Mouse (Mus musculus) hindbrain, embryonic 11.5 days (tissue): ENCODE measurements around the gene Gm4778. TPM values are rescaled to one million over a fixed set of nuclear protein-coding genes. Genes with fewer than 3 reads are reported as not detected.
"Not testable (repeated sequence)": the region's sequence is repeated elsewhere in the genome, so short reads cannot be mapped to it uniquely, and the experiment has no call there.

ENCODE experiments used
- ATAC-seq: fragments of 200-750 bp; cut with Nextera tagmentation; 2 replicates; pipeline ENCODE4 v1.8.0; 2017; ENCODE audit warnings: mild to moderate bottlenecking, moderate TSS enrichment, moderate library complexity; ENCODE audit not compliant: low FRiP score
- DNase-seq: peaks from one replicate; pipeline ENCODE4 v3.0.0-alpha.2; 2015; ENCODE audit warnings: low spot score
- H3K27ac ChIP-seq: fragments of 300-500 bp; sonication (generic); 2 replicates; pipeline ENCODE4 v1.5.1; 2014; ENCODE audit warnings: mild to moderate bottlenecking, low read depth, low read length
- H3K27me3 ChIP-seq: fragments of 300-500 bp; sonication (generic); 2 replicates; pipeline ENCODE4 v1.6.1; 2014; ENCODE audit warnings: mild to moderate bottlenecking, low read length, moderate library complexity, mixed read lengths; ENCODE audit not compliant: control insufficient read depth, insufficient read depth
- H3K36me3 ChIP-seq: fragments of 300-500 bp; sonication (generic); 2 replicates; pipeline ENCODE4 v1.6.1; 2014; ENCODE audit warnings: mild to moderate bottlenecking, low read length, moderate library complexity, mixed read lengths; ENCODE audit not compliant: control insufficient read depth, insufficient read depth
- H3K4me1 ChIP-seq: fragments of 300-500 bp; sonication (generic); replicated peaks from 2 replicates; pipeline ENCODE4 v1.6.1; 2014; ENCODE audit warnings: low read length, mixed read lengths; ENCODE audit not compliant: control insufficient read depth, insufficient read depth
- H3K4me2 ChIP-seq: fragments of 300-500 bp; sonication (generic); replicated peaks from 2 replicates; pipeline ENCODE4 v1.6.1; 2014; ENCODE audit warnings: mild to moderate bottlenecking, low read depth, low read length
- H3K4me3 ChIP-seq: fragments of 300-500 bp; sonication (generic); 2 replicates; pipeline ENCODE4 v1.5.1; 2014; ENCODE audit warnings: low read depth, low read length
- H3K9ac ChIP-seq: fragments of 300-500 bp; sonication (generic); 2 replicates; pipeline ENCODE4 v1.6.1; 2014; ENCODE audit warnings: low read depth, low read length
- H3K9me3 ChIP-seq: fragments of 300-500 bp; sonication (generic); 2 replicates; pipeline ENCODE4 v1.6.1; 2016; ENCODE audit warnings: low read length; ENCODE audit not compliant: control insufficient read depth
- WGBS: fragments of 180-500 bp; shearing (Covaris S2); extraction: QIAGEN DNeasy Blood & Tissue Kit; methylation state at CpG from one replicate; pipeline ENCODE4 v1.1.7; 2014; 5-methylcytosine and 5-hydroxymethylcytosine counted together
- polyA plus RNA-seq: library from polyadenylated mRNA; unstranded; fragments of >200 nt; fragmentation: Nextera tagmentation; extraction: Ambion mirVana; gene quantifications from 2 replicates; pipeline ENCODE4 v1.2.1, GENCODE M21; 2014

Gm4778 gene
- not detected in 2 replicates for polyA plus RNA-seq

DNA sequence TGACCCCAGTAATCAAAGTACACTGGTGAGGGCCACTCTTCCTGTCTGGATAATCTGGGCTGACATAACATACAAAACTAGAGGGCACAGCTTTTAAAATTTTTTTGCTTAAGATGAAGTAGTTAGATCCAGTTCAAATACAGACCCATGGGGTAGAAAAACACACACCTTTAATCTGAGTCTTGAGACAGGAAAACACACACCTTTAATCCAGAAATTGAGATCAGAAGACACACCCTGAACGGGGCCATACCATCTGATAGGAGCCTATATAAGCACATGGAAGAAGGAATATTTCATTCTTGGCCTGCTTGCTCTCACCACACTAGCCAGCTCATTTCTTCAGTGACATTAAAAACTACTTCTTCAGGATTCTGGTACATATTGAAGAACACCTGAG lies at the start of gene Gm4778:
TSS of gene Gm4778 (plus strand) at position 301 of the 400 bp plus-strand sequence.
- H3K4me1 ChIP-seq, ATAC-seq, H3K36me3 ChIP-seq, DNase-seq, H3K9me3 ChIP-seq, H3K4me3 ChIP-seq, H3K27ac ChIP-seq, H3K4me2 ChIP-seq, H3K9ac ChIP-seq, H3K27me3 ChIP-seq: not testable (repeated sequence)
- WGBS: 90% methylated on average over 1 of the region's 1 CpGs

DNA sequence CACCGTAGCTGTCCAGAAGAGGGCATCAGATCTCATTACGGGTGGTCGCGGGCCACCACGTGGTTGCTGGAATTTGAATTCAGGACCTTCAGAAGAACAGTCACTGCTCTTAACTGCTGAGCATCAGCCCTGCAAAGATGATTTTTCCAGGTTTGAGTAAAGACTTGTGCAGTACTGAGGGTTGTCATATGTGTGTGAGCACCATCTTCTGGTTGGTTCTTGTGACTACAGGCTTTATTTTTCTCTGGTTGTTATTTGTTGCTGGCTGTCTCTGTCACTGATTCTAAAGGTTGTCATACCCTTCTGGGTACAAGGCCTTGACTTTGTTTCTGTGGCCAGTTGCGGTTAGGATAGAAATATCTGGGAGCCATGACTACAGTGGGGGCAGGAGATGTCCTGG lies 3.2 kb upstream of the Gm4778 start:
- Histone ChIP-seq H3K4me3 (no peak overlapping the region), H3K4me1 (no peaks in the 10 kb centered on the region), H3K36me3 (no peaks in the 10 kb centered on the region), H3K9me3 (no peaks in the 10 kb centered on the region), H3K4me2 (no peak overlapping the region), H3K27me3 (no peaks in the 10 kb centered on the region), H3K27ac (no peak overlapping the region), H3K9ac (no peak overlapping the region)
- 0 out of 2 replicates have a peak, but pooled peaks have one; percentile 17 for ATAC-seq
- DNase-seq: peak; percentile 43
- WGBS: 46% methylated on average over 6 of the region's 6 CpGs

DNA sequence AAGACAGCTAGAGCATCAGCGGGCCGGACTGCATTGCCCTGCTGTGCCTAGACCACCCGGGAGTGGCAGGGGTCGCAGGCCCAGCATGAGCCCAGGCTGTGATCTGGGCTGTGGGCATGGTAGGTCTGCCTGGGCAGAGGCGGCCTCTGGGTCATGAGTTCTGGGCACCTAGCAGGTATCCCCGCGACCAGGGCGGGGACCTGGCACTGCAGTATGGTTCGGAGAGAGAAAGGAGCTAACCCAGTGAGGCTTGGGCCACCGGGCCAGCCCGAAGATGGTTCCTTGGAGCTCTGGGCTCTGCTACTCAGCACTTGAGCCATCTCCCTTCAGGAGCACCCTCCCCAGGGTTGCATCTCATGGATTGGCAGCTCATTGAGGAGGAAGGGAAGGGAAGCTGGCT lies 12.2 kb downstream of the Gm4778 start:
- WGBS: 84% methylated on average over 11 of the region's 11 CpGs
- H3K4me2 ChIP-seq: no peak overlapping the region
- ATAC-seq: no peak

DNA sequence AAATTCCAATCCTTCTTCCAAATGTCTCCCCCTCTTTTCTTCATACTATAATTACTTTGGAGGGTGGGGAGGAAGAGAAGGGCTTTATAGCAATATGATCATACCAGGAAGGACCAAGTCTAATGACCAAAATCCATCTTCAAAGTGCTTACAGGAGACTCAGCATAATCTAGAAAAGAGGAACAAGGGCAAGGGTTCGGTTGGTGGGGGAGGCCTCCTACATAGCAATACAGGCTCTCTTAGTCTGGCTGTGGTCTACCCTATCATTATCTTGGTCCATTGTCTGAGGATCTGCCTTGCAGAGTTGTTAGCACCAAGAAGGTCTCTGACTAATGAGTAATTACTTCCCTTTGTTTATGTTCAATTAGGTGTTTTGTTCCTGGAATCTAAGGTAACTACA lies 41.6 kb downstream of the Gm4778 start:
- Histone ChIP-seq H3K9me3 (no peaks in the 10 kb centered on the region), H3K4me3 (no peak overlapping the region), H3K4me2 (no peak overlapping the region), H3K4me1 (no peaks in the 10 kb centered on the region), H3K27me3 (no peaks in the 10 kb centered on the region), H3K27ac (no peak overlapping the region), H3K36me3 (no peaks in the 10 kb centered on the region), H3K9ac (no peak overlapping the region)
- DNase-seq (no peak), ATAC-seq (no peak)
- 96% methylated on average over 1 of the region's 1 CpGs for WGBS

More for the DNA sequence above, 12.2 kb downstream of the Gm4778 start:
- no peaks in the 10 kb centered on the region for H3K4me1 ChIP-seq
- H3K4me3 ChIP-seq: no peak overlapping the region
- no peaks in the 10 kb centered on the region for H3K27me3 ChIP-seq
- no peaks in the 10 kb centered on the region for H3K9me3 ChIP-seq
- H3K27ac ChIP-seq: no peak overlapping the region
- DNase-seq: no peak
- no peaks in the 10 kb centered on the region for H3K36me3 ChIP-seq
- H3K9ac ChIP-seq: no peak overlapping the region

DNA sequence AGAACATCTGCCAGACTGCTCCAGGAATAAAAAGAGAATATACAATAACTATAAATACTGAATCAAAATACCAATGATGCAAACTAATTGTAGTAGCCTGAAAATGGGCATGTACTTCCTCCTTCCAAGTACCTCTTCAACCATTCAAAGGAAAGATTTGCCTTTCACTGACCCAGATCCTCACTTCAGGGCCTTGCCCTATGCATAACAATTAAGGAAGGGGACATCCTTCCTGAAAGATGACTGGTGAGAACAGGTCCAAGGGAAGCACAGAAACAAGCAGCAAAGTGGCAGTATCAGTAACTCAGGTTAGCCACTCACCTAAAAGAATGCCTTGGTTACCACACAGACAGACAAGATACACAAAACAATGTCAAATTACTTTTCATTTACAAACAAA lies 43.1 kb downstream of the Gm4778 start:
- Histone ChIP-seq H3K4me2 (no peak overlapping the region), H3K27me3 (no peaks in the 10 kb centered on the region), H3K9ac (no peak overlapping the region), H3K27ac (no peak overlapping the region), H3K4me3 (no peak overlapping the region), H3K9me3 (no peaks in the 10 kb centered on the region), H3K4me1 (no peaks in the 10 kb centered on the region), H3K36me3 (no peaks in the 10 kb centered on the region)
- DNase-seq: no peak
- no peak for ATAC-seq

DNA sequence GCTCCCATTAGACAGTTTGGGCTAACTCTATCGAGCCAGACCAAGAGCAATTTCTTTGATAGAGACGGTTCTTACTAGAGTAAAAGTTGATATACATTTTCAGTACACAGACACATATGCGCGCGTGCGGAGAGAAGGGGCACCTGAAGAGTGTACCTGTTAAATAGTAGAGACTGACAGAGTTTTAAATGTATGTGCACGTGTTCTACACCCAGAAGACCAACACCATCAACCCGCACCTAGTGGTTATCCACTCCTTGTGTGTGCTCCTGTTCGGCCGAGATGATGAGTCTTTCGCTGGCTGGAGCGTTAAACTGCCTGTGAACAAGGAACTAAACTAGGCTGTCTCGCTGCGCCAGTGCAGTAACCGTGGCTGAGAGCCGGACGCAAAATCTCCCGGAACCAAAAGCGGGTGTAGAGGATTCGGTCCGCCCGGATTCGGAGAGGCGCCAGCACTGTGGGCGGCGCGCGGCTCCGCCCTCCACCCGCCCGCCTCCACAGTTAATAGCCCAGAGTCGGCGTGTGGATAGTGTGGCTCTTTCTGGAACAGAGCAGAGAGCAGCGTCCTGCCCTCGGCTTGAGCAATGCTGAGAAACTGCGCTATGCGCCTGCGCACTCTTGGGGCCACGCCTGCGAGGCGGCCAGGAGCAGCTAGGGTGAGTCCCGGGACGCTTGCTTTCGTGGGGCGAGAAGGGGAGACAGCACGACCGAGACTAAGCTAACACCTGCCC lies 46.0 kb downstream of the Gm4778 start, which contains the start of gene Them4:
TSS of gene Them4 (plus strand) at position 457 of the 731 bp plus-strand sequence.
- WGBS: 3% methylated on average over 47 of the region's 47 CpGs

DNA sequence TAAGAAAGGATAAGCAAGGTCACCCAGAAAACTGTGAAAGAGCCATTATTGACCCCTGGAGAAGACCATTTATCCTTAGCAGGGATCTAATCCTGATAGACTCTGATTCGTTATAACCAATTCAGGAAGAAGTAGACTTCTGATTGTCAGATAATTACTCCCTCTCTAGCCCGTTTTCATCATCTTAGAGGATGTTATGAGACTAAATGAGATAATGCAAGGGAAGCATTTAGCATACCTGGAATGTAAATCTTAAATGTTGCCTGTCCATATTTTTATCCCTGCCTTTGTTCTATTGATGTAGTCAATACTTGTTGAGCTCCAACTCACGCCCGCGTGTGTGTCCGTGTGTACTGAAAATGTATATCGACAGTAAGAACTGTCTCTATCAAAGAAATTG lies 46.7 kb downstream of the Gm4778 start:
- ATAC-seq: no peak
- WGBS: 51% methylated on average over 7 of the region's 7 CpGs
- H3K27ac ChIP-seq: peak overlapping the region; percentile 2; the same call in 1 of the 2 replicates
- H3K9ac ChIP-seq: peak overlapping the region; percentile 52
- H3K36me3 ChIP-seq: no peaks in the 10 kb centered on the region
- DNase-seq: peak; percentile 25
- peak overlapping the region; percentile 61 for H3K4me2 ChIP-seq
- no peaks in the 10 kb centered on the region for H3K4me1 ChIP-seq
- no peaks in the 10 kb centered on the region for H3K9me3 ChIP-seq
- no peaks in the 10 kb centered on the region for H3K27me3 ChIP-seq
- H3K4me3 ChIP-seq: peak overlapping the region; percentile 49

More for the DNA sequence above, 46.0 kb downstream of the Gm4778 start, which contains the start of gene Them4:
- no peaks in the 10 kb centered on the region for H3K36me3 ChIP-seq
- peak; percentile 97 for ATAC-seq
- no peaks in the 10 kb centered on the region for H3K27me3 ChIP-seq
- H3K27ac ChIP-seq: peak within 1 kb of the TSS; percentile 2; the same call in 1 of the 2 replicates
- no peaks in the 10 kb centered on the region for H3K4me1 ChIP-seq
- H3K4me2 ChIP-seq: peak within 1 kb of the TSS; percentile 61
- peak within 1 kb of the TSS; percentile 49 for H3K4me3 ChIP-seq
- peak; percentile 93 for DNase-seq
- H3K9me3 ChIP-seq: no peaks in the 10 kb centered on the region
- peak within 1 kb of the TSS; percentile 52 for H3K9ac ChIP-seq

DNA sequence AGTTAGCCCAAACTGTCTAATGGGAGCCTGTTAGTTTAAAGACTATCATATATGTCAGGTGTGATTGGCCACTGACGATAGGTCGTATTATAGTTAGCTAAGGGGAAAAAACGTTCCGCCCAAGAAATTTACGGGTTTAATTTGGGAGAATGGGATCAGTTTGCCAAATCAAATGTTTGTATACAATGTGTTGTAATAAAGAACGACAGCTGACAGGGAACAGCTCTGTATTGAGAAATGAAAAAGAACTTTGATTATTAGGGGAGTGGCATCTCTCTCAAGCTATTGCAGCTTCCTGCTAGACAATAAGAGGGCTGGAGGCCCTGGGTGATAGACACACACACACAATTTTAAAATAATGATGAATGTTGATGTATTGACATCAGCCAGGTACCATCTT lies 47.1 kb downstream of the Gm4778 start:
- ATAC-seq (no peak), DNase-seq (no peak)
- Histone ChIP-seq H3K36me3 (no peaks in the 10 kb centered on the region), H3K4me3 (peak overlapping the region; percentile 49), H3K27me3 (no peaks in the 10 kb centered on the region), H3K27ac (no peak overlapping the region), H3K4me1 (no peaks in the 10 kb centered on the region), H3K9ac (no peak overlapping the region), H3K9me3 (no peaks in the 10 kb centered on the region), H3K4me2 (peak overlapping the region; percentile 61)
- WGBS: 77% methylated on average over 6 of the region's 6 CpGs

DNA sequence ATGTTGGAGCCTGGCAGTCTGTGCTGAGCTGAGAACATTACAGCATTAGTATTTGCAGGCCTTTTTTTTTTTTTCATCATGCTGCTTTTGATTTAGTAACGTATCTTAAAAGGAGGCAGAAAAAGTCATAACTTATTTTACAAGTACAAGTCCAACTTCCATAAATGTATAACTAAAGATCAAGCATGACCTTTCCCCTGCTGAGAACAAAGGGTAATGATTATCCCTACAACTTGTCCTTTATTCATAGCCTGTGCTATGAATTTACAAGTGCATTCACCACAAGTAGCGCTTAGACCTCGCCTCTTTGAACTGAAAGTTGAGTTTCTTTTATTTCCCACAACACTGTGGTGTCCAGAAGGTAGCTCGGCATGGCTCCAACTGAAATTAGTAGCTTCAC lies 47.5 kb downstream of the Gm4778 start:
- Histone ChIP-seq H3K27ac (no peak overlapping the region), H3K4me2 (no peak overlapping the region), H3K4me1 (no peaks in the 10 kb centered on the region), H3K9ac (no peak overlapping the region), H3K27me3 (no peaks in the 10 kb centered on the region), H3K9me3 (no peaks in the 10 kb centered on the region), H3K36me3 (no peaks in the 10 kb centered on the region), H3K4me3 (no peak overlapping the region)
- no peak for DNase-seq
- no peak for ATAC-seq
- 91% methylated on average over 4 of the region's 4 CpGs for WGBS
